Mouse (Mus musculus) ES-E14 (cell line): ENCODE data around the gene Prkd2. TPM values are rescaled to one million over a fixed set of nuclear protein-coding genes. Genes with fewer than 3 reads are reported as not detected.

Source experiments
- DNase-seq: peaks from one replicate; pipeline ENCODE4 v3.0.0-alpha.2; 2013; ENCODE audit warnings: low read depth, low spot score
- H3K27ac ChIP-seq: 2 replicates; pipeline ENCODE4 v1.5.1; 2012; ENCODE audit warnings: low read depth, mild to moderate bottlenecking, low read length, moderate library complexity, mixed read lengths; ENCODE audit not compliant: poor library complexity, insufficient read depth, severe bottlenecking
- H3K36me3 ChIP-seq: 2 replicates; pipeline ENCODE4 v1.6.1; 2012; ENCODE audit warnings: mild to moderate bottlenecking, low read length, moderate library complexity, mixed read lengths; ENCODE audit not compliant: control insufficient read depth, poor library complexity, insufficient read depth, severe bottlenecking
- H3K4me1 ChIP-seq, 2 experiments: fragments of 150-350 bp in 1 of 2; sonication (generic) in 1 of 2; 2 replicates each; pipeline ENCODE4 v1.6.1; 2012; ENCODE audit warnings: low read length in 2 of 2, mild to moderate bottlenecking in 1 of 2, mixed read lengths in 1 of 2; ENCODE audit not compliant: control insufficient read depth in 2 of 2, insufficient read depth in 2 of 2, poor library complexity in 1 of 2
- H3K4me3 ChIP-seq, 2 experiments: fragments of 150-350 bp in 1 of 2; sonication (generic) in 1 of 2; 2 replicates each; pipeline ENCODE4 v1.5.1; 2012; ENCODE audit warnings: low read length in 2 of 2, low read depth in 1 of 2, mild to moderate bottlenecking in 1 of 2, mixed read lengths in 1 of 2; ENCODE audit not compliant: insufficient read depth in 1 of 2, poor library complexity in 1 of 2, severe bottlenecking in 1 of 2
- H3K9ac ChIP-seq: 2 replicates; pipeline ENCODE4 v1.6.1; 2012; ENCODE audit warnings: low read depth, mild to moderate bottlenecking, low read length, mixed read lengths; ENCODE audit not compliant: poor library complexity, insufficient read depth, severe bottlenecking
- H3K9me3 ChIP-seq: fragments of 150-350 bp; sonication (generic); 2 replicates; pipeline ENCODE4 v1.6.1; 2012; ENCODE audit warnings: low read depth, mild to moderate bottlenecking, low read length; ENCODE audit not compliant: control insufficient read depth, insufficient read depth
- CHD2 ChIP-seq: IDR thresholded peaks from 2 replicates; pipeline ENCODE4 v1.6.1; 2014; ENCODE audit warnings: mild to moderate bottlenecking, low read depth, low read length, inconsistent platforms
- HCFC1 ChIP-seq: IDR thresholded peaks from 2 replicates; pipeline ENCODE4 v1.6.1; 2012; ENCODE audit warnings: low read length, inconsistent platforms, borderline replicate concordance; ENCODE audit not compliant: insufficient read depth
- MAFK ChIP-seq: IDR thresholded peaks from 2 replicates; pipeline ENCODE4 v1.6.1; 2014; ENCODE audit warnings: mild to moderate bottlenecking, low read depth, low read length, inconsistent platforms; ENCODE audit not compliant: insufficient read depth
- ZC3H11A ChIP-seq: IDR thresholded peaks from 2 replicates; pipeline ENCODE4 v1.6.1; 2012; ENCODE audit warnings: low read depth, mild to moderate bottlenecking, inconsistent platforms, low read length, borderline replicate concordance
- ZNF384 ChIP-seq: IDR thresholded peaks from 2 replicates; pipeline ENCODE4 v1.6.1; 2012; ENCODE audit warnings: low read depth, low read length, inconsistent platforms
- in situ Hi-C, 2 experiments: fragments of 600-800 bp; cut with MboI; formaldehyde crosslinking; loops; one replicate each; pipeline ENCODE4 v1.15.1; 2025; ENCODE audit warnings: low sequenced_read_pairs in 2 of 2, inconsistent platforms in 1 of 2; ENCODE audit not compliant: unreplicated experiment in 2 of 2
- total RNA-seq: library from RNA; depleted of rRNA; stranded (reverse); fragments of 300-350 nt; gene quantifications from 2 replicates; pipeline ENCODE4 v1.2.3, GENCODE M21; 2012

Gene Prkd2
- total RNA-seq, 1 experiment: 5.7 TPM

- H3K4me1 ChIP-seq: peaks cover 0 to 28% of the 10 kb centered on the region in 2 experiments; a peak in 1 of 4 replicates
- in situ Hi-C loops: loop anchor here in 1 of 2 experiments (25.0 kb wide), 1 partner anchor 104 kb away; the partner anchor contains the start of genes Fkrp and Strn4
- no peak overlapping the region for H3K9ac ChIP-seq
- DNase-seq: no peak
- H3K9me3 ChIP-seq: no peaks in the 10 kb centered on the region
- H3K27ac ChIP-seq: no peak overlapping the region
- no peak for TF ChIP-seq HCFC1
- no peak for TF ChIP-seq MAFK
- TF ChIP-seq ZC3H11A: no peak
- no peak for TF ChIP-seq ZNF384
- no peak for TF ChIP-seq CHD2
- H3K36me3 ChIP-seq: peaks cover 51% of the 10 kb centered on the region
- no peak overlapping the region for H3K4me3 ChIP-seq
These were observed 73.9 kb downstream of the Prkd2 start for GRCm38 (mm10) chr7:16916342-16917265.

- Histone ChIP-seq H3K9me3 (no peaks in the 10 kb centered on the region), H3K4me1 (peaks cover 0 to 37% of the 10 kb centered on the region in 2 experiments; a peak in 1 of 4 replicates), H3K4me3 (no peak overlapping the region), H3K27ac (no peak overlapping the region), H3K9ac (no peak overlapping the region), H3K36me3 (peaks cover 54% of the 10 kb centered on the region)
- in situ Hi-C loops: loop anchor here in 1 of 2 experiments (25.0 kb wide), 1 partner anchor 105 kb away; the partner anchor contains the start of genes Fkrp and Strn4
- no peak for DNase-seq
- no peak for TF ChIP-seq ZNF384
- TF ChIP-seq ZC3H11A: no peak
- TF ChIP-seq MAFK: no peak
- TF ChIP-seq CHD2: no peak
- TF ChIP-seq HCFC1: no peak
These were observed 74.7 kb downstream of the Prkd2 start for GRCm38 (mm10) chr7:16917447-16917846.

GRCm38 (mm10) chr7:16918014-16918413 lies 75.3 kb downstream of the Prkd2 start:
- Histone ChIP-seq H3K9ac (no peak overlapping the region), H3K4me1 (peaks cover 0 to 39% of the 10 kb centered on the region in 2 experiments; a peak in 1 of 4 replicates), H3K4me3 (no peak overlapping the region), H3K27ac (no peak overlapping the region), H3K9me3 (no peaks in the 10 kb centered on the region), H3K36me3 (peaks cover 54% of the 10 kb centered on the region)
- in situ Hi-C loops: loop anchor here in 1 of 2 experiments (25.0 kb wide), 1 partner anchor 106 kb away; the partner anchor contains the start of genes Fkrp and Strn4
- TF ChIP-seq MAFK: no peak
- TF ChIP-seq HCFC1: no peak
- TF ChIP-seq CHD2: no peak
- no peak for TF ChIP-seq ZNF384
- TF ChIP-seq ZC3H11A: no peak
- DNase-seq: no peak

GRCm38 (mm10) chr7:16918670-16919069 lies 76.0 kb downstream of the Prkd2 start:
- Histone ChIP-seq H3K9ac (no peak overlapping the region), H3K4me3 (no peak overlapping the region), H3K4me1 (peaks cover 0 to 39% of the 10 kb centered on the region in 2 experiments; a peak in 1 of 4 replicates), H3K27ac (no peak overlapping the region), H3K36me3 (peaks cover 54% of the 10 kb centered on the region), H3K9me3 (no peaks in the 10 kb centered on the region)
- no peak for DNase-seq
- in situ Hi-C loops: loop anchor here in 1 of 2 experiments (25.0 kb wide), 1 partner anchor 106 kb away; the partner anchor contains the start of genes Fkrp and Strn4
- TF ChIP-seq CHD2 (no peak), HCFC1 (no peak), ZNF384 (no peak), ZC3H11A (no peak), MAFK (no peak)
